Mouse (Mus musculus): ENCODE measurements at regions not wholly inside any gene's neighbourhood (a gene's known extent, or its start where the extent isn't known, plus 50 kb on each side); places are given as distances from the start of the nearest gene placed in this dataset.

DNA sequence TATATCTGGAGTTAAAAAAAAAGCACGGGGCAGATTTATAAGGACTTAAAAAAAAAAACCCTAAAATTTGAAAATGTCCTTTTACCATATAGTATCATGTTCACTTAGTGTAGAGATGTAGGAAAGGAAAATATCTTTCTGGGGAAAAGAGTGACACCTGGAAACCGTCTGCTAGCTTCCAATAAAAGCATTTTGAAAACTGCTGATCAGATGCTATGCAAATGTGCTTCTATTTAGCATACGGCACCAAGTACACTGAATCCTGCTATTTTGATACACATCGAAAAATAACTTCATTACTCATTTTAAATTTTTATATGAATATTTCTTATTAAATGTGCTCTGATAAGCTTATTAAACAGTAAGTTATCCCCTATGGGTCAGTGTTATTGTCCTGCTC, 148.1 kb upstream of the Rasa1 start:
- TF ChIP-seq SIN3A (IDR thresholded peaks at IDR 0.05; ENCODE audit: low read length) (no peak), ZC3H11A (IDR thresholded peaks at IDR 0.05; ENCODE audit: low read depth, low read length) (no peak), CTCF (IDR thresholded peaks at IDR 0.05 in 2 of 3, conservative IDR thresholded peaks at IDR 0.05 in 1 of 3; ENCODE audit: control insufficient read depth in 1 of 3, insufficient read depth in 1 of 3, low read depth in 2 of 3, low read length in 3 of 3, poor library complexity in 1 of 3, severe bottlenecking in 1 of 3) (no peak), CHD2 (IDR thresholded peaks at IDR 0.05; ENCODE audit: low read length) (no peak), POLR2A (IDR thresholded peaks at IDR 0.05; ENCODE audit: control insufficient read depth in 1 of 2, insufficient read depth in 1 of 2, low read depth in 1 of 2, low read length in 2 of 2, poor library complexity in 1 of 2) (no peak), GATA1 (IDR thresholded peaks at IDR 0.05; ENCODE audit: low read depth, low read length) (no peak), HCFC1 (IDR thresholded peaks at IDR 0.05; ENCODE audit: low read depth, low read length) (no peak), USF1 (IDR thresholded peaks at IDR 0.05; ENCODE audit: low read depth, low read length) (no peak), MAFK (IDR thresholded peaks at IDR 0.05; ENCODE audit: borderline replicate concordance, low read depth, low read length) (no peak), TCF12 (IDR thresholded peaks at IDR 0.05; ENCODE audit: low read depth, low read length) (no peak), MAX (IDR thresholded peaks at IDR 0.05; ENCODE audit: low read length) (no peak)

All from MEL (cell line).